In genomic region chr9:63919708-63920107, GRCm38 (mm10) we compare ENCODE assay signal across 23 mouse cellular contexts.
A peak's percentile ranks its signal among the peaks of the same experiment; 100 is the strongest.
DNase-seq lines count a peak whose midpoint lies in the region; ATAC-seq and TF ChIP-seq lines count a peak whose summit lies in the region.
"Had no signal": no experiment of that assay in that cellular context is flagged by ENCODE, and none has a peak within 500 bp of the region (broad histone marks: within the 10 kb centered on the region; RNA-seq: fewer than 3 reads in every experiment).

No protein-coding gene starts in this region.

- no peak for DNase-seq in heart, adult 11 months
- no peak for DNase-seq in layer of hippocampus, adult 2 months (ENCODE audit: low spot score in 2 of 2)
- DNase-seq in layer of hippocampus, postnatal 25 days (ENCODE audit: extremely low spot score in 1 of 2, low spot score in 1 of 2), result no peak
- peak; percentile 38 for DNase-seq in MEL (ENCODE audit: low read depth, low spot score)
- no peak for DNase-seq in liver, embryonic 13.5 days
- DNase-seq in cerebellum, adult 9-10 months, result no peak
- DNase-seq in c-Kit-positive CD71-positive TER-119-positive erythroid progenitor cells, embryonic 14.5 days (ENCODE audit: low spot score), result no peak
- DNase-seq: adrenal gland, adult 8-10 months; cerebellum, adult 18-20 months; cerebellum, postnatal 36 days; gastrocnemius, postnatal 10 days; kidney, adult 18-20 months; thymus, postnatal 25 days had no signal

- H3K4me2 ChIP-seq in heart, embryonic 13.5 days, result no peak overlapping the region
- peak overlapping the region; percentile 38 for H3K4me2 ChIP-seq in liver, embryonic 13.5 days
- H3K4me2 ChIP-seq: embryonic facial prominence, embryonic 15.5 days; hindbrain, embryonic 13.5 days; midbrain, embryonic 12.5 days; stomach, embryonic 15.5 days had no signal

- no peak overlapping the region for H3K4me3 ChIP-seq in heart, embryonic 13.5 days
- H3K4me3 ChIP-seq in layer of hippocampus, adult 2 months, result no peak overlapping the region
- H3K4me3 ChIP-seq in MEL (ENCODE audit: control insufficient read depth in 1 of 2, insufficient read depth in 1 of 2, low read depth in 2 of 2, low read length in 2 of 2), result no peak overlapping the region
- H3K4me3 ChIP-seq in liver, embryonic 13.5 days (replicated peaks), result no peak overlapping the region
- H3K4me3 ChIP-seq: embryonic facial prominence, embryonic 15.5 days; hindbrain, embryonic 13.5 days; midbrain, embryonic 12.5 days; stomach, embryonic 15.5 days had no signal

- no peak for TF ChIP-seq EP300 in MEL (IDR thresholded peaks at IDR 0.05; ENCODE audit: low read depth in 1 of 2, low read length in 2 of 2)

- peaks cover 93% of the 10 kb centered on the region for H3K4me1 ChIP-seq in heart, embryonic 13.5 days
- peaks cover 0 to 17% of the 10 kb centered on the region in 2 experiments; a peak in 2 of 4 replicates for H3K4me1 ChIP-seq in MEL (ENCODE audit: control insufficient read depth in 1 of 2, insufficient read depth in 2 of 2, low read length in 2 of 2)
- H3K4me1 ChIP-seq in liver, embryonic 13.5 days (replicated peaks), result peaks cover 22% of the 10 kb centered on the region
- H3K4me1 ChIP-seq: midbrain, embryonic 12.5 days had no signal

- H3K9ac ChIP-seq in heart, embryonic 13.5 days, result peak overlapping the region; percentile 34
- peak overlapping the region; percentile 7; the same call in 1 of the 2 replicates for H3K9ac ChIP-seq in MEL (ENCODE audit: control insufficient read depth, low read depth, low read length, poor library complexity, severe bottlenecking)
- 0 out of 2 replicates have a peak overlapping the region, but pooled peaks have one; percentile 29 for H3K9ac ChIP-seq in liver, embryonic 13.5 days
- H3K9ac ChIP-seq: embryonic facial prominence, embryonic 15.5 days; hindbrain, embryonic 13.5 days; midbrain, embryonic 12.5 days; stomach, embryonic 15.5 days had no signal

- TF ChIP-seq RAD21 in MEL (IDR thresholded peaks at IDR 0.05; ENCODE audit: low read depth, low read length), result no peak

- H3K36me3 ChIP-seq in heart, embryonic 13.5 days, result no peaks in the 10 kb centered on the region
- peaks cover 0 to 11% of the 10 kb centered on the region in 2 experiments; a peak in 2 of 4 replicates for H3K36me3 ChIP-seq in MEL (ENCODE audit: control insufficient read depth in 1 of 2, insufficient read depth in 2 of 2, low read length in 2 of 2)
- no peaks in the 10 kb centered on the region for H3K36me3 ChIP-seq in liver, embryonic 13.5 days
- H3K36me3 ChIP-seq: embryonic facial prominence, embryonic 15.5 days; G1E; hindbrain, embryonic 13.5 days; midbrain, embryonic 12.5 days; stomach, embryonic 15.5 days had no signal

- no peak for TF ChIP-seq POLR2A in MEL (IDR thresholded peaks at IDR 0.05; ENCODE audit: control insufficient read depth in 1 of 2, insufficient read depth in 1 of 2, low read depth in 1 of 2, low read length in 2 of 2, poor library complexity in 1 of 2)

- no peaks in the 10 kb centered on the region for H3K9me3 ChIP-seq in heart, embryonic 13.5 days
- no peaks in the 10 kb centered on the region for H3K9me3 ChIP-seq in MEL (replicated peaks; ENCODE audit: insufficient read depth, low read length)
- no peaks in the 10 kb centered on the region for H3K9me3 ChIP-seq in liver, embryonic 13.5 days (replicated peaks)
- H3K9me3 ChIP-seq: embryonic facial prominence, embryonic 15.5 days; G1E; hindbrain, embryonic 13.5 days; midbrain, embryonic 12.5 days; stomach, embryonic 15.5 days had no signal

- H3K27ac ChIP-seq in heart, embryonic 13.5 days (replicated peaks), result peak overlapping the region; percentile 88
- peak overlapping the region; percentile 14; the same call in 1 of the 2 replicates for H3K27ac ChIP-seq in layer of hippocampus, adult 2 months
- H3K27ac ChIP-seq in MEL (ENCODE audit: control insufficient read depth, low read depth, low read length), result no peak overlapping the region
- no peak overlapping the region for H3K27ac ChIP-seq in liver, embryonic 13.5 days
- H3K27ac ChIP-seq: embryonic facial prominence, embryonic 15.5 days; hindbrain, embryonic 13.5 days; kidney, postnatal 0 days; midbrain, embryonic 12.5 days; stomach, embryonic 15.5 days had no signal

- no peak for TF ChIP-seq CTCF in layer of hippocampus, adult 2 months (conservative IDR thresholded peaks at IDR 0.05)
- no peak for TF ChIP-seq CTCF in MEL (IDR thresholded peaks at IDR 0.05 in 2 of 3, conservative IDR thresholded peaks at IDR 0.05 in 1 of 3; ENCODE audit: control insufficient read depth in 1 of 3, insufficient read depth in 1 of 3, low read depth in 2 of 3, low read length in 3 of 3, poor library complexity in 1 of 3, severe bottlenecking in 1 of 3)

- H3K27me3 ChIP-seq in heart, embryonic 13.5 days (replicated peaks), result no peaks in the 10 kb centered on the region
- H3K27me3 ChIP-seq in MEL (ENCODE audit: control insufficient read depth in 1 of 2, insufficient read depth in 2 of 2, low read length in 2 of 2), result peaks cover 0 to 1% of the 10 kb centered on the region in 2 experiments; a peak in 1 of 4 replicates
- peaks cover 14% of the 10 kb centered on the region for H3K27me3 ChIP-seq in liver, embryonic 13.5 days
- H3K27me3 ChIP-seq: embryonic facial prominence, embryonic 15.5 days; stomach, embryonic 15.5 days had no signal

- ATAC-seq in heart, embryonic 13.5 days (ENCODE audit: extremely low read depth, insufficient number of reproducible peaks, low FRiP score, low TSS enrichment), result no peak; the same call in 1 of the 2 replicates
- peak; percentile 60 for ATAC-seq in liver, embryonic 13.5 days (ENCODE audit: low read depth)
- ATAC-seq: activated CD4-positive, CD25-positive, alpha-beta regulatory T cell, adult 4 months; forebrain, embryonic 16.5 days; inflammation-experienced regulatory T-cells, adult 6 months had no signal

- WGBS in heart, embryonic 13.5 days, result 16% methylated on average over 3 of the region's 3 CpGs
- WGBS in liver, embryonic 13.5 days (ENCODE audit: insufficient replicate concordance), result 22% methylated on average over 3 of the region's 3 CpGs

- H3K79me2 ChIP-seq in MEL (ENCODE audit: control insufficient read depth, insufficient read depth, low read length, poor library complexity), result no peaks in the 10 kb centered on the region

TF ChIP-seq in MEL, 35 proteins besides CTCF, POLR2A, EP300 and RAD21:
- no peak for TF ChIP-seq POLR2AphosphoS5 (IDR thresholded peaks at IDR 0.05; ENCODE audit: borderline replicate concordance, low read depth, low read length)
- TF ChIP-seq ETS1 (IDR thresholded peaks at IDR 0.05; ENCODE audit: low read depth, low read length), result no peak
- no peak for TF ChIP-seq NELFE (IDR thresholded peaks at IDR 0.05; ENCODE audit: low read depth, low read length)
- TF ChIP-seq MAX (IDR thresholded peaks at IDR 0.05; ENCODE audit: low read length), result no peak
- no peak for TF ChIP-seq TCF12 (IDR thresholded peaks at IDR 0.05; ENCODE audit: low read depth, low read length)
- TF ChIP-seq GATA1 (IDR thresholded peaks at IDR 0.05; ENCODE audit: low read depth, low read length), result no peak
- TF ChIP-seq ZKSCAN1 (IDR thresholded peaks at IDR 0.05; ENCODE audit: low read depth, low read length), result no peak
- no peak for TF ChIP-seq USF2 (IDR thresholded peaks at IDR 0.05; ENCODE audit: borderline replicate concordance in 1 of 2, insufficient read depth in 1 of 2, low read depth in 1 of 2, low read length in 2 of 2)
- no peak for TF ChIP-seq MEF2A (IDR thresholded peaks at IDR 0.05; ENCODE audit: extremely low read depth, insufficient replicate concordance, low read depth, low read length, poor library complexity, severe bottlenecking)
- TF ChIP-seq JUND (IDR thresholded peaks at IDR 0.05; ENCODE audit: low read depth, low read length), result no peak

Comparison
In these comparisons a context has a peak if more than half of its experiments do, and no peak if none do; other contexts are left out.
1. H3K27ac ChIP-seq: peak in heart, embryonic 13.5 days (single experiment) and layer of hippocampus, adult 2 months (single experiment); none in MEL (single experiment) and liver, embryonic 13.5 days (single experiment).
2. Peak in every context shown above with its lines, with median percentiles within 50 percentile points of each other: H3K9ac ChIP-seq.